Mouse (Mus musculus) erythroid progenitor cell, adult 5-6 weeks (primary cell): ENCODE data around the gene Cdc73. TPM values are rescaled to one million over a fixed set of nuclear protein-coding genes. Genes with fewer than 3 reads are reported as not detected.
"Not testable (repeated sequence)": the region's sequence is repeated elsewhere in the genome, so short reads cannot be mapped to it uniquely, and the experiment has no call there.

Experiments used
- ATAC-seq: replicated peaks from 2 replicates; pipeline ENCODE4 v1.8.0; 2016; ENCODE audit warnings: moderate number of reproducible peaks, mild to moderate bottlenecking, moderate TSS enrichment, inconsistent platforms; ENCODE audit not compliant: poor library complexity, low FRiP score, severe bottlenecking
- total RNA-seq, 2 experiments: library from RNA; stranded (forward) in 1 of 2; stranded (reverse) in 1 of 2; fragments of 150-400 nt in 1 of 2; fragments of 186-747, 209-891 nt in 1 of 2; gene quantifications; 2 replicates each; pipeline versions ENCODE4 v1.2.3 to v1.2.4; 2015 to 2017; ENCODE audit warnings: low replicate concordance in 2 of 2

The Cdc73 gene
- total RNA-seq (2015; ENCODE audit: low replicate concordance) (20.1 and 38.9 TPM in 2 replicates), total RNA-seq (2017; ENCODE audit: low replicate concordance) (29.4 and 30.2 TPM in 2 replicates)

GRCm38 (mm10) chr1:143702741-143703262, at the start of gene Cdc73:
Gene Cdc73 (minus strand): TSS chr1:143702893.
- peak; percentile 93 for ATAC-seq

- no peak for ATAC-seq
Measured at GRCm38 (mm10) chr1:143745871-143746270, 43.2 kb upstream of the Cdc73 start.

GRCm38 (mm10) chr1:143742186-143742585, 39.5 kb upstream of the Cdc73 start:
- no peak for ATAC-seq

- ATAC-seq, result no peak
Measured at GRCm38 (mm10) chr1:143741331-143741730, 38.6 kb upstream of the Cdc73 start.

GRCm38 (mm10) chr1:143740581-143740980, 37.9 kb upstream of the Cdc73 start:
- ATAC-seq, result no peak

- peak; percentile 90 for ATAC-seq
Measured at GRCm38 (mm10) chr1:143739361-143740350, 37.0 kb upstream of the Cdc73 start.

GRCm38 (mm10) chr1:143738811-143739210, 36.1 kb upstream of the Cdc73 start:
- ATAC-seq, result peak; percentile 48; the same call in 1 of the 2 replicates

GRCm38 (mm10) chr1:143733914-143734410, 31.3 kb upstream of the Cdc73 start:
- no peak for ATAC-seq

GRCm38 (mm10) chr1:143731691-143732090, 29.0 kb upstream of the Cdc73 start:
- ATAC-seq, result no peak

- ATAC-seq, result peak; percentile 89
Measured at GRCm38 (mm10) chr1:143730899-143731298, 28.2 kb upstream of the Cdc73 start.

- ATAC-seq, result no peak
Measured at GRCm38 (mm10) chr1:143727701-143728445, 25.2 kb upstream of the Cdc73 start.

GRCm38 (mm10) chr1:143724456-143725064, 21.9 kb upstream of the Cdc73 start:
- ATAC-seq, result no peak

GRCm38 (mm10) chr1:143716038-143716437, 13.3 kb upstream of the Cdc73 start, which contains the start of gene Glrx2:
Gene Glrx2 (plus strand): TSS chr1:143716338.
- not testable (repeated sequence) for ATAC-seq

- ATAC-seq, result no peak
Measured at GRCm38 (mm10) chr1:143710627-143710976, 7.9 kb upstream of the Cdc73 start.

GRCm38 (mm10) chr1:143709966-143710626, 7.4 kb upstream of the Cdc73 start:
- ATAC-seq, result no peak

- ATAC-seq, result no peak
Measured at GRCm38 (mm10) chr1:143708361-143708760, 5.7 kb upstream of the Cdc73 start.

- ATAC-seq, result no peak
Measured at GRCm38 (mm10) chr1:143707006-143707405, 4.3 kb upstream of the Cdc73 start.

- ATAC-seq, result peak; percentile 68
Measured at GRCm38 (mm10) chr1:143702141-143702740, 452 bp downstream of the Cdc73 start.

GRCm38 (mm10) chr1:143701736-143702135, 957 bp downstream of the Cdc73 start:
- ATAC-seq, result no peak
